Mouse (Mus musculus) liver, adult (tissue): ENCODE measurements around the gene Cacul1.

Experiments
- GATA4 ChIP-seq: IDR thresholded peaks from 2 replicates; pipeline ENCODE4 v1.6.1; 2014; ENCODE audit warnings: mild to moderate bottlenecking, low read length; ENCODE audit not compliant: insufficient replicate concordance

The Cacul1 gene

GRCm38 (mm10) chr19:60580582-60581339 lies at the start of gene Cacul1:
TSS of gene Cacul1 (minus strand) at chr19:60581025.
- TF ChIP-seq GATA4, result no peak

- no peak for TF ChIP-seq GATA4
These were observed 38.6 kb upstream of the Cacul1 start for GRCm38 (mm10) chr19:60619420-60619819.

- TF ChIP-seq GATA4, result no peak
These were observed 36.2 kb upstream of the Cacul1 start for GRCm38 (mm10) chr19:60617007-60617406.

GRCm38 (mm10) chr19:60615470-60616200 lies 34.8 kb upstream of the Cacul1 start:
- no peak for TF ChIP-seq GATA4

GRCm38 (mm10) chr19:60611525-60612215 lies 30.8 kb upstream of the Cacul1 start:
- TF ChIP-seq GATA4, result no peak

GRCm38 (mm10) chr19:60608766-60609165 lies 27.9 kb upstream of the Cacul1 start:
- TF ChIP-seq GATA4, result no peak

- no peak for TF ChIP-seq GATA4
These were observed 22.8 kb upstream of the Cacul1 start for GRCm38 (mm10) chr19:60603586-60603985.

GRCm38 (mm10) chr19:60598025-60598697 lies 17.3 kb upstream of the Cacul1 start:
- no peak for TF ChIP-seq GATA4

- TF ChIP-seq GATA4, result no peak
These were observed 8.8 kb upstream of the Cacul1 start for GRCm38 (mm10) chr19:60589646-60590045.

- no peak for TF ChIP-seq GATA4
These were observed 5.8 kb upstream of the Cacul1 start for GRCm38 (mm10) chr19:60586652-60587051.

- TF ChIP-seq GATA4, result no peak
These were observed 2.4 kb upstream of the Cacul1 start for GRCm38 (mm10) chr19:60583201-60583600.

- no peak for TF ChIP-seq GATA4
These were observed 809 bp upstream of the Cacul1 start for GRCm38 (mm10) chr19:60581377-60582290.

- no peak for TF ChIP-seq GATA4
These were observed 849 bp downstream of the Cacul1 start for GRCm38 (mm10) chr19:60579771-60580581.
